Mouse (Mus musculus): ENCODE results near the gene Per2.

- no peak for TF ChIP-seq CTCF (IDR thresholded peaks at IDR 0.05; ENCODE audit: extremely low read depth, insufficient read length, insufficient replicate concordance, low read depth, low read length)
- no peak; the same call in 1 of the 2 replicates for TF ChIP-seq POLR2A (IDR thresholded peaks at IDR 0.05; ENCODE audit: low read depth, low read length)
These were observed 22.6 kb downstream of the Per2 start for GRCm38 (mm10) chr1:91436380-91437082.

Data from small intestine, adult 2 months (tissue).